Mouse (Mus musculus) intestine, postnatal 0 days (tissue): ENCODE measurements at regions not wholly inside any gene's neighbourhood (a gene's known extent, or its start where the extent isn't known, plus 50 kb on each side); places are given as distances from the start of the nearest gene placed in this dataset.

Experiments
- ATAC-seq: fragments of 200-750 bp; cut with Nextera tagmentation; 2 replicates; pipeline ENCODE4 v1.8.0; 2017; ENCODE audit warnings: mild to moderate bottlenecking, moderate TSS enrichment, moderate library complexity
- H3K27ac ChIP-seq: fragments of 300-500 bp; sonication (generic); 2 replicates; pipeline ENCODE4 v1.5.1; 2014; ENCODE audit warnings: mild to moderate bottlenecking, low read depth, low read length, moderate library complexity
- H3K27me3 ChIP-seq: fragments of 300-500 bp; sonication (generic); replicated peaks from 2 replicates; pipeline ENCODE4 v1.6.1; 2014; ENCODE audit warnings: low read length, mixed read lengths; ENCODE audit not compliant: control insufficient read depth, insufficient read depth
- H3K36me3 ChIP-seq: fragments of 300-500 bp; sonication (generic); 2 replicates; pipeline ENCODE4 v1.6.1; 2014; ENCODE audit warnings: mild to moderate bottlenecking, moderate library complexity; ENCODE audit not compliant: control insufficient read depth, insufficient read depth
- H3K4me1 ChIP-seq: fragments of 300-500 bp; sonication (generic); replicated peaks from 2 replicates; pipeline ENCODE4 v1.6.1; 2014; ENCODE audit warnings: antibody characterized with exemption, low read length, mixed read lengths; ENCODE audit not compliant: control insufficient read depth, insufficient read depth
- H3K4me2 ChIP-seq: fragments of 300-500 bp; sonication (generic); replicated peaks from 2 replicates; pipeline ENCODE4 v1.6.1; 2014; ENCODE audit warnings: low read depth, mild to moderate bottlenecking, moderate library complexity
- H3K4me3 ChIP-seq: fragments of 300-500 bp; sonication (generic); 2 replicates; pipeline ENCODE4 v1.5.1; 2014; ENCODE audit warnings: low read depth, low read length
- H3K9ac ChIP-seq: fragments of 300-500 bp; sonication (generic); 2 replicates; pipeline ENCODE4 v1.6.1; 2014; ENCODE audit warnings: mild to moderate bottlenecking, low read depth, low read length
- H3K9me3 ChIP-seq: fragments of 300-500 bp; sonication (generic); 2 replicates; pipeline ENCODE4 v1.6.1; 2016; ENCODE audit warnings: mixed run types; ENCODE audit not compliant: control insufficient read depth
- CTCF ChIP-seq: sonication (generic); IDR thresholded peaks from 2 replicates; pipeline ENCODE4 v1.5.1; 2016; ENCODE audit warnings: low read depth, mild to moderate bottlenecking, control low read depth, antibody characterized with exemption, moderate library complexity
- WGBS: fragments of 180-500 bp; shearing (Covaris S2); extraction: QIAGEN DNeasy Blood & Tissue Kit; methylation state at CpG from one replicate; pipeline ENCODE4 v1.1.7; 2014; 5-methylcytosine and 5-hydroxymethylcytosine counted together

DNA sequence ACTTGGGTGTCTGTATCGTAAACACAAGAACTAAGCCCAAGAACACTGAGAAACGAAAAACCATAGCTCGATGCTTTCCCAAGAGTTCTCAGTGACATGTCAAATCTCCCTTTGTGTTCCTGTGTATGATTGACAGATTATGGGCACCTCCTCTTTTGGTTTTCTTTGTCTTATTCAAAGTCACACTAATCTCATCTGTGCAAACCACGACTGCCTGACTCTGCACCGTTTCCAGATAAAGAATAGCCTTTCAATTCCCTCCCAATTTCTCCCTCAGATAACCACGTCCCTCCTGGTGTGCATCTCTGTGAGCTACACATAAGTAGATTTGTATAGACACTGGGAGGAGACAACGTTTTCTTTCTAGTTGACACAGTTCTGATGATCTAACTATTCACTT is 731.7 kb upstream of the Sox9 start:
- H3K4me3 ChIP-seq, result no peak overlapping the region
- no peaks in the 10 kb centered on the region for H3K9me3 ChIP-seq
- no peak overlapping the region for H3K9ac ChIP-seq
- H3K36me3 ChIP-seq, result no peaks in the 10 kb centered on the region
- TF ChIP-seq CTCF, result no peak
- no peak overlapping the region for H3K27ac ChIP-seq
- no peaks in the 10 kb centered on the region for H3K27me3 ChIP-seq
- WGBS, result 60% methylated on average over 7 of the region's 7 CpGs
- H3K4me1 ChIP-seq, result no peaks in the 10 kb centered on the region
- H3K4me2 ChIP-seq, result no peak overlapping the region
- no peak for ATAC-seq

DNA sequence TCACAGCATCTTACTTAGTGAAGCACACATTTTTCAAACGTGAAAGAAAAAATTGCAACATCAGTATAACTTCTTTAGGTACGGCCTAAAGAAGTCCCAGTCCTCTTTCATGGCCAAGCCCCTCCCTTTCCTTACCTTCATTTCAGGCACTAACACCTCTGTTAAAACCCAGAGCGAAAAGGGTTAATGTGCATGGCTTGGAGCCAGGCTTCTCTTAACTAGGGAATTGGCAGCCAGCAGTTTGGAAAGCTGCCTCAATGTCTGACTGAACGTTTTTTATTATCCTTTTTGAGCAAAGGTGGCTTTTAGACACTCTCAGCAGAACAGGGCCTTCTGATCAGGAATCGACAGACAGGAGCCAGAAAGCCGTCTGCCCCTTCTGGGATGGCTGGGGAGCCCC is 726.4 kb upstream of the Sox9 start:
- 55% methylated on average over 6 of the region's 6 CpGs for WGBS
- no peak for TF ChIP-seq CTCF
- Histone ChIP-seq H3K4me2 (no peak overlapping the region), H3K4me3 (no peak overlapping the region), H3K36me3 (no peaks in the 10 kb centered on the region), H3K27ac (no peak overlapping the region), H3K9ac (no peak overlapping the region), H3K4me1 (no peaks in the 10 kb centered on the region), H3K27me3 (no peaks in the 10 kb centered on the region), H3K9me3 (no peaks in the 10 kb centered on the region)
- no peak for ATAC-seq

DNA sequence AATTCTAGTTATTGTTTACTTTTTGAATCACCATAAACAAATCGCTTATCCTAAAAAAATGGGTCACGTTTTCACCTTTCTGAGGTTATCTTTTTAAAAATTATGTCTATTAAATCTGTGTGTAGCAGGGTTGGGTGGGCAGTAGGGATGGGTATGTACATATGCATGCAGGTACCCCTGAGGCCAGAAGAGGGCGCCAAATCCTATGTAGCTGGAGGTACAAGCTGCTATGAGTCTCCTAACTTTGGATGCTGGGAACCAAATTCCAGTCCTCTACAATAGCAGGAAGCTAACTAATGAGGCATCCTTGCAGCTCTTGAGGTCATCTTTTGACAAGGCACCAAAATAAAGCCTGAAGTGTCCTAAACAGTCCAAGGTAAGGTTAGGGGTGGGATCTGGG is 714.8 kb upstream of the Sox9 start:
- ATAC-seq, result no peak
- H3K4me1 ChIP-seq, result no peaks in the 10 kb centered on the region
- H3K9ac ChIP-seq, result no peak overlapping the region
- no peaks in the 10 kb centered on the region for H3K9me3 ChIP-seq
- peak; percentile 47; the same call in 1 of the 2 replicates for TF ChIP-seq CTCF
- H3K36me3 ChIP-seq, result no peaks in the 10 kb centered on the region
- no peaks in the 10 kb centered on the region for H3K27me3 ChIP-seq
- H3K4me3 ChIP-seq, result no peak overlapping the region
- 73% methylated on average over 3 of the region's 3 CpGs for WGBS
- H3K27ac ChIP-seq, result no peak overlapping the region
- H3K4me2 ChIP-seq, result no peak overlapping the region

DNA sequence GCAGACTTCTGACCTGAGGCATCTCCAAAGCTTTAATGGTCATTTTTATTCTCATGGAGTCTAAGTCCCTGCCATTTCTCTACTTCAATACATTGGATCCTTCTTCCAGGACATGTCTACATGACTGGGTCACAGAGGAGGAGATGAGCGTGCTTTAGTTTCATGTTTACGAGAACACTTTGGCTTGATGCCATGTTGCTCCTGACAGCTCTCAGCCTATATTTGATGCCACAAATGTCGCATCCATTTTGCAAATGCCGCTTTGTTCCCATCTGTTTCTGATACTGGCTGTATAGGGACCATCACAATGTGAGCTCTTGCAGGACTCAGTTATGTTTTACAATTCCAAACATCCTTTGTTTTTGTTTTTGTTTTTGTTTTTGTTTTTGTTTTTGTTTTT is 713.2 kb upstream of the Sox9 start:
- Histone ChIP-seq H3K4me2 (no peak overlapping the region), H3K27me3 (no peaks in the 10 kb centered on the region), H3K27ac (no peak overlapping the region), H3K9ac (no peak overlapping the region), H3K4me1 (no peaks in the 10 kb centered on the region), H3K9me3 (no peaks in the 10 kb centered on the region), H3K36me3 (no peaks in the 10 kb centered on the region), H3K4me3 (no peak overlapping the region)
- ATAC-seq, result no peak
- WGBS, result 80% methylated on average over 4 of the region's 4 CpGs
- TF ChIP-seq CTCF, result no peak

DNA sequence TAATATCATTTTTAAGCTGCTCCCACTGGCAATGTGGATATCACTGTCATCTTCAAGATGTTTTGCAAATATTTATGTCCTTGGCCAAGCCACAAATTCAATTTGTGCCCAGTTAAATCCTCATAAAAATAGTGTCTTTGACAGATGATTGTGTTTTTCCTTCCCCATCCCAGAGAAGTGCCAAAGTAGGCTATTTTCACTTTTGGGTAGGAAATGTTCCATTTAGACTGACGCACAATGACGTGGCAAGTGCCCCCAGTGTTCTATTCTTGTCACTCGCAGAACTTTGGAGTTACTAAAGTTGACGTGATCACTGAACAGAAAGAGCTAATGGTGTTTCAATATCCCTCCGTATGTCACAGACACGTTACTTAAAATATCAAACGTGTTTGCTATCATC is 710.5 kb upstream of the Sox9 start:
- Histone ChIP-seq H3K27me3 (no peaks in the 10 kb centered on the region), H3K36me3 (no peaks in the 10 kb centered on the region), H3K9ac (no peak overlapping the region), H3K27ac (no peak overlapping the region), H3K4me2 (no peak overlapping the region), H3K9me3 (no peaks in the 10 kb centered on the region), H3K4me1 (no peaks in the 10 kb centered on the region), H3K4me3 (no peak overlapping the region)
- no peak for ATAC-seq
- no peak for TF ChIP-seq CTCF
- WGBS, result 86% methylated on average over 7 of the region's 7 CpGs

DNA sequence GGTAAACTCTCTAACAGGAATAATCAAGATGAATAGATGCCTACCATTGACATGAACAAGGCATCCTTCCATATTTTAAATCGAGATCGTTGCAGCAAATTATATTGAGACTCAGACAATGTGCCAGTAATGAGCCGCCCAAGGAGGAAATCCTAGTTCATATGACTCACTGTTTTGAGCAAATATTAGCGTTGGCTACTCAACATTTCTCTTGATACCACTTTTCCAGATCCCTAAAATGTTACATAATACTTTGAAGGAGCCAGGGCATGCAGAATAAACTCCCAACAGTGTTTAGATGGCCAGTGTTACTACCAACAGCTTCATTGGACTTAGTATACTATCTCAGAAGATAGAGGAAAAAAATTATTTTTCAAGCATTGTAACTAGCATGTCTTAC is 700.6 kb upstream of the Sox9 start:
- no peak overlapping the region for H3K27ac ChIP-seq
- H3K9me3 ChIP-seq, result no peaks in the 10 kb centered on the region
- no peaks in the 10 kb centered on the region for H3K27me3 ChIP-seq
- no peak overlapping the region for H3K4me2 ChIP-seq
- WGBS, result 76% methylated on average over 4 of the region's 4 CpGs
- H3K4me3 ChIP-seq, result no peak overlapping the region
- no peak for TF ChIP-seq CTCF
- H3K9ac ChIP-seq, result no peak overlapping the region
- ATAC-seq, result no peak
- H3K4me1 ChIP-seq, result no peaks in the 10 kb centered on the region
- no peaks in the 10 kb centered on the region for H3K36me3 ChIP-seq

DNA sequence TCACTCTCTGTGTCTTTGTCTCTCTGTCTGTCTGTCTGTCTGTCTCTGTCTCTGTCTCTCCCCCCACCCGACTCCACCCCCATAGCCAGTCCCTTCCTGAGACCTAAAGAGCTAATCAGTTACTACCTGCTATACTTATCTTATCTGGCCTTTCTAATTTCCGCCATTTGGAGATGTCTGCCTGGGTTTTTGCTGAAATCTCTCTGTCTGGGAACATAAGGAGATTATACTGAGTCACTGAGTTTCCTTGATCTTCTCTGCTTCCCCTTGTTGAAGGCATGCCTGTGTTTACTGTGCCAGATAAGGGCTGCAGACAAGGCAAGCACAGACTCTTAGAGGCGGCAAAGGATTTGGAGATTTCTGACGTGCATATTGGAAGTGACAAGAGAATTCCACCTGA is 699.0 kb upstream of the Sox9 start:
- no peaks in the 10 kb centered on the region for H3K27me3 ChIP-seq
- H3K36me3 ChIP-seq, result no peaks in the 10 kb centered on the region
- ATAC-seq, result no peak
- 14% methylated on average over 4 of the region's 4 CpGs for WGBS
- no peak overlapping the region for H3K4me3 ChIP-seq
- no peak overlapping the region for H3K9ac ChIP-seq
- H3K4me2 ChIP-seq, result 0 out of 2 replicates have a peak overlapping the region, but pooled peaks have one; percentile 6
- no peaks in the 10 kb centered on the region for H3K4me1 ChIP-seq
- H3K27ac ChIP-seq, result no peak overlapping the region
- no peak for TF ChIP-seq CTCF
- no peaks in the 10 kb centered on the region for H3K9me3 ChIP-seq
